Mouse (Mus musculus) right cerebral cortex, postnatal 14 days (tissue): ENCODE data around the gene Akap8.

ENCODE experiments used
- DNase-seq: peaks from one replicate; pipeline ENCODE4 v3.0.0; 2022

Gene Akap8

DNA sequence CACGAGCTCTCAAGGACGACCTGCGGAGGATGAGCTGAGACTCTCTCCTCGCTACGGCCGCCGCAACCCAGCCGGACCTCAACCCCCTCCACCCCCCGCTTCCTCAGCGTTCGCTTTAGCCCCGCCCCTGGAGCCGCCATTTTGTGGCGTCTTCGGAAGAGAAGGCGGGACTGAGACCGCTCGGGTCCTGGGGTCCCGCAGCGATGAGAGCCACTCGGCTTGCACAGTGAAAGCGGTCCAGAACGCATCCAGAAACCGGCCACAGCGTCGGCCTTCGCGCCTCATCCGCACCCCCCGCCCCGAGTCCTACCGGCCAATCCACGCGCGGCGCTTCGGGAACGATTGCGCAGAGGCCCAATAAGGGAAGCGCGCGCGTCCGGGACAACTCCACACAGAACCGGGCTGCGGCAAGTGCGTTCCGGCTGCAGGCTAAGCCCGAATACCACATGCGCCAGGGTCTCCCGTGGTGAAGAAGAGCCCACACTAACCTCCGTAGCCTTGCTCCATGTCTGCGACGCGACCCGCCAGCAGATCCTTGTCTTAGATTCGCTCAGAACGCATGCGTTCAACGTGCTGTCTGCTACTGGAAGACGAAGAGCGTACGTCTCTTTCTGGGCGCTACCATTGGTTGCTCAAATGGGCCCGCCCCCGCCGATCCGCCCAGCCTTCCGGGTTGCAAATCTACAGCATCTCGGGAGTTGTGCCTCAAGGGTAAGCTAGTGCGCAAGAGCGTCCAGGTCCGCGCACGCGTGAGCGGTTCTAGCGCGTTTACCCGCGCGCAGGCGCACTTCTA, at the start of gene Akap8:
TSS of gene Akap8 (minus strand) at position 642 of the 793 bp plus-strand sequence.
- DNase-seq, result peak; percentile 97

DNA sequence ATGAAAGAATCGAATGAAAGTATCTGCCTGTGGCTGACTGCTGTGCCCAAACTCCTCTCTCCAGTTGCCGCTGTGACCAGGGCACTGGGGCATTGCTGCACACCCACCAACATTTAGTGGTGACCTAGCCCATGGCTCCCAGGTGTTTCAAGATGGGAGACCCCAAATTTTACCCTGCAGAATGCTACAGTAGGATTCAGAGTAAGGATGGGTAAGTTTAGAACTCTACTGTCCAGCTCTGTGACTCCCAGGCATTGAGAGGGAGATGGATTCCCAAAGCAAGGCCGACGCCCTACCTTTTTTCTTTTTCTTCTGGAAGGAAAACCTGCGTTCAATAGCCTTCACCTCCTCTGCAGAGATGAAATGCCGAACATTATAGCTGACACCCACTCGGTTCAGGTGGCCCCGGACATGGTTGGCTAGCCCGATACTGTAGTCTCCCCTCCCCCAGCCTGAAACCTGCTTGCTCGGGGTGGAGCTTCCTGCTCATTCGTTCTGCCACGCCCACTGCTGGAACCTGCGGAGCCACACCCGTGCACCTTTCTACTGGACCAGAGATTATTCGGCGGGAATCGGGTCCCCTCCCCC, 48.0 kb upstream of the Akap8 start:
- no peak for DNase-seq

GRCm38 (mm10) chr17:32367706-32368105, 46.7 kb upstream of the Akap8 start:
- DNase-seq, result no peak

DNA sequence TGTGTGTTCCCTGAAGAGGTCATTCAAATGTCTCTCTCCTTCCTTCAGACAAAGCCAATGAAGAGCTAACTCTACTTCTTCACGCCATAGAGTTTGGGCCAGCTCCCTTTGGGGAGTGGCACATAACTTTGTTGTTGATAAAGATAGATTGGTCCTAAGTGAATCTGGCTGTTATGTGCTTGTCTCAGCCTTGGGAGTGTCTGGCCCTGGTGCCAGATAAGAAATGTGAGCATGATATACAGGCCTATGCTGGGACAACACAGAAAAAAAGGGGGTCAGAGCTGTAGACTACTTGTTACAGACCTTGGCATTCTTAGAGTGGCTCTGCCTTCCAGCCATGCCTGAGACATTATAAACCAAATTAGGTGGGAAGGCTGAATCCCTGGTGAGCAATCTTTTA, 44.3 kb upstream of the Akap8 start:
- DNase-seq, result no peak

DNA sequence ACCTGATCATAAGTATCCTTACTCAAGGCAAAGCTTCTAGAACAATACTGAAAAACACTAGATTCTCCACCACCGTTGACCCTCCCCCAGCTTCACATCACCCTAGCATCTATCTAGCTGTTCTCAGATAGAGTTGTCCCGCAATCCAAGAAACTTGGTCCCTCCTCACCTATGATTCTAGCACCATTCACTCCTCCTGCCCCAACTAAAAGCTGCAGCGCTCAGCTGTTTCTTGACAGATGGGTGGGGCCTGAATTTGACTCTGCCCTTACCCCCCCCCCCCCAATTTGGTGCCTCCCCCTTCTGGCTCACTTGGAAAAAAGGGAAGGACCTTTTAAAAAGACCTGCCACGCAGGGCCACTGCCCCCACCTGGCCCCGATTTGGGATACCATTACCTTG, 43.8 kb upstream of the Akap8 start:
- DNase-seq, result no peak

DNA sequence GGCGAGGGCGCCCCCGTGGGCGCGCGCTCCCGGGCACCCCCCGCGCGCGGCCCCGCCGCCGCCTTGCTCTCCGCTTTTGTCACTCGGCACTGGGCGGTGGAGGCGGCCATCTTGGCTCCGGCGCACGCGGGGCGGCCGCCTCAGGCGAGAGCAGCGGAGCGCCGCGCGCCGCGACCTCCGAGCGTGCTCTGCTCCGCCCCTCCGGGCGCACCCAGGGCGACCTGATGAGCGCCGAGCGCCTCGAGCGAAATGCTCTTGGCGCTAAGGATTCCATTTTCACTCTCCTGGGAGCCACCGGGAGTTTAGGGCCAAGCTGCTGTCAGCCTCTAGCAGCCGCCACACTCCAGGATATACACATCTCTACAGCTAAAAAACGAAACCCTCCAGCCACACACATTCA, 43.3 kb upstream of the Akap8 start:
- peak; percentile 89 for DNase-seq

DNA sequence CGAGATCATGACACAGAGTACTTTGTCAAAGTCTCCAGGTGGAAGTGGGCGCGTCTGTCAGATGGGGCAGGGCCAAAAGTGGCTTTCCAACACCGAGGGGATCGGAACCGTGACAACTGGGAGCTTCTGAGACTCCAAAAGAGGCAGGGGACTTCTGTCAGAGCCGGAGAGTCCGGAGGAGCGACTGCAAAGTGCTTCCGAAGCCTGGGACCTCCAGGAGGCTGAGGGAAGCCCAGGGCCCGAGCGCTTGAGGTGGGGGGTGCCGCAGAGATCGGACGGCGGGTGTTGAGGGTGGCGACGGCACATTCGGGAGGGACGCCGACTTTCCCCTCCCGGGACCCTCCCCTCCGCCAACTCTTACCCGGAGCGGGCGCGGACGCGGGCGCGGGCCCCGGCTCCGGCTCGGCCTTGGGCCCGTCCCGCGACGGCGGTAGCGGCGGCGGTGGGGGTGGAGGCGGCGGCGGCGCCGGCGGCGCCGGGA, 42.8 kb upstream of the Akap8 start:
- DNase-seq, result no peak

GRCm38 (mm10) chr17:32362686-32363085, 41.6 kb upstream of the Akap8 start:
- no peak for DNase-seq

- DNase-seq, result no peak
Measured at GRCm38 (mm10) chr17:32359928-32360327, 38.9 kb upstream of the Akap8 start.

GRCm38 (mm10) chr17:32358943-32359340, 37.9 kb upstream of the Akap8 start:
- DNase-seq, result no peak

DNA sequence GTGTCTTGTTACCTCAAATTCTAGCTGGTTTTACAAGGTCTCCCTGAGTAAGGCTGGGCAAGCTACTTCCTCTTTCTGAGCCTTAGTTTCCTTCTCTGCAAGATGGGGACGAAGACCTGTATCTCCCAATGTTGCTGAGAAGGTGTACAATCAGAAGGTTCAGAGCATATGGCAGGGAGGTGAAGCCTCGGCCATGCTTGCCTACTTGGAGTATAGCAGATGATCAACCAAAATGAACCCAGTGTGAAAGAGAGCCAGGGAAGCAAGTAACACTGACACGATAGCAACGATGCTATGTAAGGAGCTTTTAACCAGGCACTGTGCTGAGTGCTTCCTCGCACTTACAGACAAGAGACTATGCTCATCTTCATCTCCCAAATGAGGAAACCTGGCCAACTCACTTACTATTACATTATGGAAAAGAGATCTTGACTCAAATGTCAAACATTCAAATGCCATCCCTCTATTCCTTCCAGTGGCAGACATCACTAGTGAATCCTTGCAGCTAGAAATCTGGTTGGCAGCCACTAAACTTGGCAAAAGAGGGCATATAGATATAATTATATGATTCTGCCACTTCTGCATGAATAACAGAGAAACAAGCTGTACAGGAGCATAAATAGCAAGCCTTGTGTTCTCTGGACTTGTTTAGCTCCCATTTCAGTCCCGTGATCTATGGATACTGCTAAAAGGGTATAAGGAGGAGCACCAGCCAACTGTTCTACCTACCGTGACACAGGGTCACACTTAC, 37.3 kb upstream of the Akap8 start:
- no peak for DNase-seq

GRCm38 (mm10) chr17:32356766-32357760, 36.0 kb upstream of the Akap8 start:
- no peak for DNase-seq

- DNase-seq, result no peak
Measured at GRCm38 (mm10) chr17:32356281-32356680, 35.2 kb upstream of the Akap8 start.

DNA sequence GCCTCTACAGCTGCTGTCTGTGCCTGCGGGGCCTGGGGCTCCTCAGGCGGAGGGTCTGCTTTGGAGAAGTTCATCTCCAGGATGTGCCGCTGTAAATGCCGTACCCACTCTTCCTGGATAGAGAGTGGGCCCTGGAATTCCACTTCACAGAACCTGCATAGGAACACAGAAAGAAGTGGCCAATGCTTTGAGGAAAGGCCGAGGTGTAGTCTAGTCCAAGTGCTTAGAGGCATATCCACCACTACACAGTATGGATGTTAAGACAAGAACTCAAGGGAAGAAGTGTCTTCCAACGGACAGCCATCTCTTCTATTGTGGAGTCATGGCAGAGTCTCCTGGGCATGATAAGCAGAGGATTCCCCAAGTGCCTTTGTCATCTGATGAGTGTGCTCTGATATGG, 34.0 kb upstream of the Akap8 start:
- no peak for DNase-seq

GRCm38 (mm10) chr17:32354211-32354610, 33.2 kb upstream of the Akap8 start:
- no peak for DNase-seq

- no peak for DNase-seq
Measured at GRCm38 (mm10) chr17:32353696-32354095, 32.7 kb upstream of the Akap8 start.

GRCm38 (mm10) chr17:32351726-32352125, 30.7 kb upstream of the Akap8 start:
- DNase-seq, result no peak

DNA sequence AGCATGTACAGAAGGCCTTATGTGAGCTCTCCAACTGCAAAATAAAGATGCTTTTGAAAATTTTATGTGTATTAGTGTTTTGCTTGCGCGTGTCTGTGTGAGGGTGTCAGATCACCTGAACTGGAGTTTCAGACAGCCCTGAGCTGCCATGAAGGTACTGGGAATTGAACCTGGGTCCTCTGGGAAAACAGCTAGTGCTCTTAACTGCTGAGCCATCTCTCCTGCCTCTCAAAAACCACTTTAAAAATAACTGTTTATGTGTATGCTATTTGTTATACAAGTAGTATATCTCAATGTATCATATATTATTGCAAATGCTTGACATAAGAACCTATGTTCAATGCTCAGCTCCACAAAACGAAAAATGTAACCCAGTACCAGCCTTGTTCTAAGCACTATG, 30.2 kb upstream of the Akap8 start:
- DNase-seq, result no peak

GRCm38 (mm10) chr17:32350382-32350983, 29.4 kb upstream of the Akap8 start, which contains the start of gene Akap8l:
Akap8l (minus strand) TSS chr17:32350607.
- peak; percentile 94 for DNase-seq

- DNase-seq, result no peak
Measured at GRCm38 (mm10) chr17:32349851-32350381, 28.9 kb upstream of the Akap8 start.

GRCm38 (mm10) chr17:32349037-32349732, 28.1 kb upstream of the Akap8 start:
- DNase-seq, result no peak
